Mouse (Mus musculus): ENCODE results near the gene Gnaq.

DNA sequence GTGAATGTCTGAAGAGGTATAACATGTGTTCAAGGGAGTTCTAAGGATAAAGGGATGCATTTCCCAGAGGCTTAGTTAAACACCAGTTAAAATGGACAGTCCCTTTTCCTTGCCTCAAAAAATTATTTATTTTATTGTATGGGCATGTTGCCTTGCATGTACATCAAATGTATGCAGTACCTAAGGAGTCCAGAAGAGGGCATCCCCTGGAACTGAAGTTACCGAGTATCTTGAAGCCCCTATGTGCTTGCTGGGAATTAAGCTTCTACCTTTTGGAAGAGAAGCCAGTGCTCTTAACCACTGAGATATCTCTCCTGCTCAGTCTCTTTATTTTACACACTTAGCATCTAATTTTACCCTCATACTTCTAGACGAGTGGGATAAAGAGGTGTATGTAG lies 127.8 kb downstream of the Gnaq start:
- TF ChIP-seq CTCF (IDR thresholded peaks at IDR 0.05; ENCODE audit: insufficient read depth, low read length) (no peak), POLR2A (IDR thresholded peaks at IDR 0.05; ENCODE audit: borderline replicate concordance, extremely low read depth, low read depth, low read length) (no peak)

Data from lung, adult 2 months (tissue).